Mouse (Mus musculus) MEL-GATA-1-ER (cell line): ENCODE measurements at regions not wholly inside any gene's neighbourhood (a gene's known extent, or its start where the extent isn't known, plus 50 kb on each side); places are given as distances from the start of the nearest gene placed in this dataset.
"Not testable (repeated sequence)": the region's sequence is repeated elsewhere in the genome, so short reads cannot be mapped to it uniquely, and the experiment has no call there.

Experiments used
- DNase-seq: peaks from one replicate; pipeline ENCODE4 v3.0.0-alpha.2; 2012; ENCODE audit warnings: low read depth; ENCODE audit errors: extremely low read depth

- not testable (repeated sequence) for DNase-seq
These were observed 1385.4 kb upstream of the 1700008P02Rik start for GRCm38 (mm10) chr3:8005684-8006083.

- DNase-seq: no peak
These were observed 1384.0 kb upstream of the 1700008P02Rik start for GRCm38 (mm10) chr3:8004271-8004670.

- no peak for DNase-seq
These were observed 1380.8 kb upstream of the 1700008P02Rik start for GRCm38 (mm10) chr3:8001027-8001426.

- no peak for DNase-seq
These were observed 1372.1 kb upstream of the 1700008P02Rik start for GRCm38 (mm10) chr3:7992322-7992721.

- no peak for DNase-seq
These were observed 1353.0 kb upstream of the 1700008P02Rik start for GRCm38 (mm10) chr3:7973287-7973686.

GRCm38 (mm10) chr3:7953911-7954310 is 1333.7 kb upstream of the 1700008P02Rik start:
- DNase-seq: no peak

- DNase-seq: no peak
These were observed 1323.6 kb upstream of the 1700008P02Rik start for GRCm38 (mm10) chr3:7943646-7944381.
